Mouse (Mus musculus) embryo, embryonic 11 days (tissue): Measurements from ENCODE around the gene Lmna.

Experiments used
- DNase-seq: peaks from one replicate; pipeline ENCODE4 v3.0.0-alpha.2; 2015

The Lmna gene

GRCm38 (mm10) chr3:88509692-88510420 is at the start of gene Lmna:
TSS of gene Lmna (minus strand) at chr3:88509956.
- peak; percentile 94 for DNase-seq

DNA sequence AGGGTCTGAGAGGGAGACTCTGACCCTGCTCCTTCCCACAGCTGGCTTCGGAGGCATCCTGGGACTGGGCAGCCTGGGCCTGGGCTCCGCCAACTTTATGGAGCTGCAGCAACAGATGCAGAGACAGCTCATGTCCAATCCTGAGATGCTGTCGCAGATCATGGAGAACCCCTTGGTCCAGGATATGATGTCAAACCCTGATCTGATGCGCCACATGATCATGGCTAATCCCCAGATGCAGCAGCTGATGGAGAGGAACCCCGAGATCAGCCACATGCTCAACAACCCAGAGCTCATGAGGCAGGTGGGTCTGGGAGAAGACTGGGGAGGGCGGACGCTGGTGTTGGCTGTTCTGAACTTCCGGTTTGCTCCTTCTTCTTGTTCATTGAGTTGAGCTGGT is 46.9 kb upstream of the Lmna start:
- no peak for DNase-seq

DNA sequence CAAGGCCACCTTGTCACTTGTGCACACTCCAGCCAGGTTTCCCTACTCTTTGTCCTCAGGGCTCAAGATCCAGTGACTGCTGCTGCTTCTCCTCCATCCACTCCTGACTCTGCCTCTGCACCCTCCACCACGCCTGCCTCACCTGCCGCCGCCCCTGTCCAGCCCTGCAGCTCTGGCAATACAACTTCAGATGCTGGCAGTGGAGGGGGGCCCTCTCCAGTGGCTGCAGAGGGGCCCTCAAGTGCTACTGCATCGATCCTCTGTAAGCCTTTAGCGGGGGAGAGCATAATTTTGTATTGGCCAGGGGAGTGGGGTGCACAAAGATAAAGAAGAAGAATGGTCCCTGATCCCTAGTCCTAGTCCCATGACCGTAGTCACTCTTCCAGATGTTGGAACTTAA is 46.0 kb upstream of the Lmna start:
- DNase-seq = no peak

GRCm38 (mm10) chr3:88555069-88555605 is 45.4 kb upstream of the Lmna start:
- DNase-seq = no peak

DNA sequence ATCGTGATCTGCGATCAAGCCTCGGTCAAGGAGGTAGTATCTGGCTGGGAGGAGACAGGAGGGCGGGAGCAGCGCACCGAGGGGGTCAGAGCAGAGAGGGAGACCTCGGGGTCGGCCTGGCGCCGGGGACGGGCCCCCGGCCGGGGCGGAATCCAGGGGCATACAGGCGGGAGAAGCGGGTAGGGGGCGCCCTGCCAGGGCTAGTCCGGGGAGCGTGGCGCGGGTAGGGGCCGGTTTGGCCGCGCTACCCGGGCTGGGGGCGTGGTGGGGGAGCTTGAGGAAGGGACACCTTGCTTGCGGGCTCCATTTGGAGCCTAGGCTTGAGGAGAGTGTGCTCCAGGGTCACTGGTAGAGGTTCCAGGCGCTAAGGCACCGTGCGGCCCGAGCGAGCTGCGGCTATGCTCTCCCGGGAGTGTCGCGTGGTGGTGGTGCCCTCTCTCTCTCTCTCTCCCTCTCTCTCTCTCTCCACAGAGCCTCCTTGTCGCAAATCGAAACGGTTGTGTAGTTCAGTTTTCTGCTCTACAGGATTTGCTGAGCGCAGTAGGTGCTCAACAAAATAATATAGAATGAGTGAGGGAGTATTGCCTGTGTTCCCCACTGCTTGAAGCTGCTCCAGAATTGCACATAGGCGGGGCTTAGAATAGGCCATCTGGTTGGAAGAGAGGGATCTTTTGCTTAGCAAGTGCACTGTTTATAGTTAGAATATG is 44.3 kb upstream of the Lmna start:
- DNase-seq = peak; percentile 67

- peak; percentile 94 for DNase-seq
Observed at GRCm38 (mm10) chr3:88553525-88553879, 43.7 kb upstream of the Lmna start, which contains the start of gene Ubqln4. TSS of gene Ubqln4 (plus strand) at chr3:88553758.

DNA sequence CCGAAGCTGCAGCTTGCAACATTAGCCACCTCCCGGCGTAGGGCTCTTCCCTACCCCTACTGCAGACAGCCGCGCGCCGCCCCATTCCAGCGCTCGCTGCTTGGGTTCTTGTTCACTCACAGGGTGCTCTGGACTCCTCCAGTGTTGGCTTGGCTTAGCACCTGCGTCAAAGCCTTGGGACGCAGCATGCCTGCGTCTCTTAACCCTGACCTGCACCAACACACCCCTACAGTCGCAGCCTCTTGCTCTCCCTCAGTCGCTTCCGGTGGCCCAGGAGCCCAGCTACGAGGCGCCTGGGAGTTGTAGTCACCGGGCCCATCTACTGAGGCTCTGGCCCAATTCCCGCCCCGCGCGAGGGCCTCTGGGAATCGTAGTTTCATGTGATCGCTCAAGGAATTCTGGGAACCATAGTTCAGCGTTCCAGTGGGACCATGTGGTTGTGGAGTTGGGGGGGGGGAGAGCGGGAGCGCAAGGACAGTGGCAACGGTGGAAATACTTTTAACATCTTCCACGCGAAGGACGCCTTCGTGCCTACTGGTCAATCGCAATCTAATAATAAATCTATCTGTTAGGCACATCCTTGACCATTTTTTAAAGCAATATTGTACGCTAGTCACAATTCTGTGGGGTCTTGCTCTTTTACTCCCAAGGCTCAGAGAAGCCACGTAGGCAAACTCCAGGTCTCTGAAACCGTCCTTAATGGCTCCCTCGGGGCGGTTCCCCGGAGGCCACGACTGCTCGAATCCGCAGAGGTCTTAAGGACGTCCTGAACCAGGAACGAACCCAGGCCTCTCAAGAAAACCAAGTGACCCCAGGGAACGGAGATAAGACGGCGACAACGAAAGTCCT is 43.1 kb upstream of the Lmna start, which contains the start of gene Lamtor2:
Lamtor2 (minus strand) TSS at position 399 of the 849 bp plus-strand sequence.
- peak; percentile 99 for DNase-seq

GRCm38 (mm10) chr3:88552082-88552645 is 42.4 kb upstream of the Lmna start:
- DNase-seq = no peak

- DNase-seq = no peak
Observed at GRCm38 (mm10) chr3:88551586-88551985, 41.8 kb upstream of the Lmna start.

DNA sequence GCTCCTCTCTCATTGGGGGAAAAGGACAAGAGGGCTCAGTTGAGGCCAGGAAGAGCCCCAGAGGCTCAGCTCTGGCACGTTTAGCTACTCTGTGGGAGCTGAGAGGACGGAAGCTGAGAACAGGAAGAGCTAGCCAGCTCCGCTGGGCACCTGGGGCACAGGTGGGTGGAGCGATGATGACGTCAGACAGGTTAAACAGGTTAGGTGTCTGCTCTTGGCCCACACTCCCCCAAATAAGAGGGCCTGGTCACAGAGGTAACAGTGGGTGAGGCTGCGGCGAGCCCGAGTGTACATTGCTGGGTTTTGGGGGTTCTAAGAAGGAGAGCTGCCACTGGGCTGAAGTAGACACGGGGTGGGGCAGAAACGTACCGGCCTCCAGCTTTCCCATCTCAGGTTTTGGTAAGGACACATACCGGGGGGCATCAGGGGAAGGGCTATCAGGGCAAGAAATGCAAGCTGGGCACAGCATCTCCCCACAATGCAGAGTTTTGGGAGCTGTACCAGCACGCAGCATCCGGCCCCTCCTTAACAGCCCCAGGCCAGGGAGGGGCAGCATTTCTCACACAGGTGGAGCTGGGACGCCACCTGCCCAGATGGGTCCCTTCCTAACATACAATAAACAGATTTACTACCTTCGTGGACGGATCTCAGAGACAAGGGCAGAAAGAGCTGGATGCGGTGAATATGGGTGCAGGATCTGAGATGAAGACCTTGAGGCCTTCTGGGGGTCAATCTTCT is 38.6 kb upstream of the Lmna start, which contains the start of gene Rab25:
Rab25 (minus strand) TSS at position 121 of the 738 bp plus-strand sequence.
- DNase-seq = no peak

DNA sequence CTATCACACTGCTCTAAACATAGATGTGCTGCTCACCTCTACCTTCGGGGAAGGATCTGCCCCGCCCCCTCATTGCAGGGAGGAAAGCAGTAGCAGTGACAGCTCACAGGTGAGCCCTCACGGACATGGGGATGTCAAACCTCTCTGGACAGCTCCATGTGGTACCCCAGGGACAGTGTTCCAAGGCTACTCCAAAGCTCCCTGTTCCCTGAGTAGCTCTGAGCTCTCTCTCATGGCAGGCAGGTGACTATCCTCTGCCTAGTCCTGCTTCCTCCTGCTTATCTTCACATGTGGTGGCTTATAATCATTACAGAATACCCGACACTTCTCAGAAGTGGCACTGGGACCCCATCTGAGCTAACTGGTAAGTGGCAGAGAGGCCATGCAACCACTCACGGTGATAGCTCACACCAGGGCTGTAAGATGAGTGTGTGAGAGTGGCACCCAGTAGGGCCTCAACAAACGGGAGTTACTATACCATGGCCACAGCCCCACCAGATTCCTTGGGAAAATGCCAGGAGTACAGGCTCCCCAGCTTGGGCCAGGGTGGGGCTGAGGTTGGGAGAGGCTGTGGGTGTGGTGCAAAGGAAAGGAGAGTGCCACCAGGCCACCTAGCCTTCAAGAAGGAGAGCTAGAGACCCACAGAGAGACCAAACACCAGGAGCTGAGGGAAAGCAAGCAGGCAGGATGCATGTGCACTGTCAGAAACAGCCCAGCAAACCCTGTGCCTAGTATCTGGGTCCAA is 37.1 kb upstream of the Lmna start:
- DNase-seq = no peak

- no peak for DNase-seq
Observed at GRCm38 (mm10) chr3:88544955-88545591, 35.3 kb upstream of the Lmna start.

DNA sequence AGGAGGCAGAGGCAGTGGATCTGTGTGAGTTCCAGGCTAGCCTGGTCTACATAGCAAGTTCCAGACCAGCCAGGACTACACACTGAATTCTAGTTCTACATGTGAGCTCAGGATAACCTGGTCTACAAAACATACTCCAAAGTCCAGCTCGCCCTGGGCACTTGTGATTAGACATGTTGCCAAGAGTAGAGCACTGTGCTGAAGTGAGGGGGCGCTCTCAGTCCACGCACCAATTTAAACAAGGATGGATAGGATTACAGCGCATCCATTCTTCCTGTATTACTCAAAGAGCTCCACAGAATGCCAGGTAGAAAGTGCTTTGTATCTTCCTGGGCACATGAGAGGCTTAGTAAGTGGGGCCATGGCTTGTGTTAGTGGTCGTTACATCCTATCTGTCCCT is 34.8 kb upstream of the Lmna start:
- DNase-seq = peak; percentile 47

DNA sequence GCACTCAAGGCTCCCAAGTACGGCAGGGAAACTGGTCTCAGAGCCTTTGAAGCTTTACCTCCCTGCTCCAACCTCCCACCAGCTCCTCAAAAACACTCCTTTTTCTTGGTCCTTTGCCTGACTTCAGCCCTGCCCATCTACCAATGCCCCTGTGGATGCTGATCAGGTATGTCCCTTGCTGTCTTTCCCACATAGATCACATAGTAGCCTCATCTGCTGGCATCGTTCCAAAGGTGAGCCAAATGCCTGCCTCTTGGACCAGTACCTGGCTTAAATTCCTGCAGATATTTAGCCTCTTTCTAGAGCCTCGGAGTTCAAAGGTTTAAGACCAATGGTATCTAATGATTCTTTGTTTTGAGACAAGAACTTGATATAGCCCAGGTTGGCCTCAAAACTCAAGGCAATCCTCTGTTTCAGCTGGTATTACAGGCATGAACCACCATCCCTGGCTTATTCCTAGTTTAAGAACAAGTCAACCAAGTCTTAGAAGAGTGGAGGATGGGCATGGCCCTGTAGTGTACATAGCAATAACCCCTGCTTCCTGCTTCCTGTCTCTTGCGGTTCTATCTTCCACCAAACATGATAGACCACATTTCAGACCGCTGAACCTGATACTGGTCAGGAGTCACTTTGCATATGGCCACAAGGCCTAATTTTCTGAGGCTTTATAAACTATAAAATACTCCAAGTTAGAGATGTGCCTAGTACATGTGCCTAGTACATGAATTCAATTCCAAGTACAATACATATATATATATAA is 34.1 kb upstream of the Lmna start:
- no peak for DNase-seq

DNA sequence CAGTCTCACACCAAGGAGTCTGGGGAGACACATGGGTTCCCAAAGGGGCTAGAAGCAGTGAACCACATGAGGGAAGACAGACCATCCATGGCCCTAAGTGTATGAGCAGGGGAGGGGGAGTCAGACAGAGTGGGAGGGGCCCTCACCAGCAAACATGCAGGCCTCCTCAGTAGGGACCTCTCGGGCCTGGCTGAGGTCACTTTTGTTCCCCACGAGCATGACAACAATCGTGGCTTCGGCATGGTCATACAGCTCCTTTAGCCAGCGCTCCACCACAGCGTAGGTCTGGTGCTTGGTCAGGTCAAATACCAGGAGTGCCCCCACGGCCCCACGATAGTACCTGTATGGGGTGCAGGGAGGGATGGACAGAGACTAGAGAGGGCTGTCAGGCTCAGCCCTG is 33.4 kb upstream of the Lmna start:
- DNase-seq = no peak

DNA sequence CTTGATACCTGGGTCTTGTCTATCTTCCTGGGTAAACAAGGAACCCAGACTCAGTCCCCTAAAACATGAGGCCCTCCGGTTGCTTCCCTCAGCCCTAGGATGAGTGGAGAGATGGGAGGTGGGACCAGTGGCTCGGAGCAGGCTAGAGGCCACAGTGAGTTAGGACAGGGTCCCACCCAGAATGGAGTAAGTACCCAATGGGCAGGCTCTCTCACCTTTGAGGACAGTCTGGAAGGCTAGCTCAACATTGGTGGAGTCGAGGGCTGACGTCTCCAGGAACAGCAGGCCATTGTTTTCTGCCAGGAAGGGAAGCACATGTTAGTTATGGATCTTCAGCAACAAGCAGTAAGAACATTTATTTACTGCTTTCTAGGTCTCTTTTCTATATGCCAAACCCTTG is 32.7 kb upstream of the Lmna start:
- DNase-seq = peak; percentile 14

DNA sequence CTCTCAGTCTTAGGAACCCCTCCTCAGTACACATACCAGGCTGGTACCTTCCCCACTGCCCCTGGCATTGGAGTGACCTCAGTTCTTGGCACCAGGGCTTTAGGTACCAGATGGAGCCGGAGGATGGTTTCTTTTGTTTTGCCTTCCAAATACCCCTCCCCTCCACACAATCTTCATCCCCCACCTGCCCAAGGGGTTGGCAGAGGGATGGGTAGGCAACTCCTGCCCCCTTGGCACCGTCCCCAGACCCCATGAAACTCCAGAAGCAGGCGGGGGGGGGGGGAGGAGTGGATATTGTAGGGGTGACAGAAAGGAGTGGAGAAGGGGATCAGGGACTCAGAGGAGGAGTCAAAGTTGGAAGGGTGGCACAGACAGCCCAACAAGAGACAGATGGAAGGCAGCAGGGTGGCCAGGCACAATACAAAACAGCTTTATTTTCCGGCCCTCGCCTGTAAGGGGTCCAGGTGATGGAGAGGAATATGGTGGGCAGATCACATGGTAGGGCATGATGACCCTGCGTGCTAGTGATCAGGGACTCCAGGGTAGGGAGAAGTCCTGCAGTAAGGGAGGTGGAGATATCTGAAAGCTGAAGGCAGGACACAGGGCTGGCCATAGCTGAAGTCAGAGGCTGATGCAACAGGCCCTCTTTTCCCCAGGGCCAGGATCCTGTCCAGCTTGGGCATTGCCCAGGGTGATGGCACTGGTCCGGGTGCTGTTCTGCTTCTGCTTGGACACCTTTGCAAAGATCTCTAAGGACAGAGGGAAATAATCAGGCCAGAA is 32.1 kb upstream of the Lmna start:
- no peak for DNase-seq

DNA sequence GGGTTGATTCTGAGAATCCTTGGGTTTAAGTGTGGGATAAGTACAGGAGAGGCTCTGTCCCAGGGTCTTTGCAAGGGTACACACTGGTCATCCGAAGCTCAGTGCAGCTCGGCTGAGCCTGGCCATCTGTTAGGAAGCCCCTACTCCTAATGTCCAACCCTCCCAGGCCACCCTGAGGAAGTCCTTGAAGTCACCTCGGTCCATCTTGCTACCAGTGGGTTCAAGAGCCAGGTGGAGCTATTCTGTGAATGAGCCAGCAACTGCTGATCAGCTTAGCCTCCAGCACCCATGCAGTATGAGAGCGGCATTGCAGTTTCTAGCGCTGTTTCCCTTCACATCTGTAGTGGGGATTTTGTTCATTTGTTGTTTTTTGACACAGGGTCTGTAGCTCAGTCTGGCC is 30.3 kb upstream of the Lmna start:
- DNase-seq = no peak

DNA sequence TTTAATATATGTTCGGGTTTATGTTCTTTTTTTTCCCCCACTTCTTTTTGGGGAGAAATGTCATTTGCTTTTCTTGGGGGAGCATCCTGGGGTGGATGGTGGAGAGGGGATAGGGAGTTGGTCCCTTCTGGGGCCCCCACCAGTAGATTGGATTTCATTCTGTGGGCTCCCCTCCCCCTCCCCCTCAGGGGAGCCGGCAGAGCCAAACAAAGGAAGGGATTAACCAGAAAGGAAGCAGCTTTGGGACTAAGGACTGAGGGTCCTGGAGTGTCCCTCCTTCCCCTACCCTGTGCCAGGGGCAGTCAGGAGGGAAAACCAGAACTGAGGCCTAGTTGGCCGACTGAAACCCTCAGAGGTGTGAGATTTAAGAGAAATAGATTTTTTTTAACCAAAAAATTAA is 29.6 kb upstream of the Lmna start:
- peak; percentile 74 for DNase-seq
